Comparison of ENCODE assay signal across 8 mouse cellular contexts in genomic region chr11:72689115-72689514, GRCm38 (mm10). TPM values are rescaled to one million over a fixed set of nuclear protein-coding genes. Genes with fewer than 3 reads are reported as not detected.
DNase-seq lines count a peak whose midpoint lies in the region; ATAC-seq and TF ChIP-seq lines count a peak whose summit lies in the region.

No protein-coding gene starts in this region.

- no peak for TF ChIP-seq CTCF in layer of hippocampus, adult 2 months (conservative IDR thresholded peaks at IDR 0.05)

- no peaks in the 10 kb centered on the region for H3K9me3 ChIP-seq in erythroblast, embryonic 14.5 days (ENCODE audit: control insufficient read depth, low read length)
- no peaks in the 10 kb centered on the region for H3K9me3 ChIP-seq in limb, embryonic 14.5 days (ENCODE audit: control insufficient read depth, low read length)

- no peak for TF ChIP-seq POLR2A in limb, embryonic 14.5 days (IDR thresholded peaks at IDR 0.05; ENCODE audit: borderline replicate concordance, extremely low read depth, insufficient read depth, insufficient read length)

- peak overlapping the region; percentile 72 for H3K9ac ChIP-seq in limb, embryonic 14.5 days (ENCODE audit: low read depth, low read length, severe bottlenecking)

- peaks cover 84% of the 10 kb centered on the region for H3K4me1 ChIP-seq in erythroblast, embryonic 14.5 days (ENCODE audit: control insufficient read depth)
- H3K4me1 ChIP-seq in limb, embryonic 14.5 days (ENCODE audit: control insufficient read depth, insufficient read depth, low read length) = peaks cover 7% of the 10 kb centered on the region

- 71% methylated on average over 3 of the region's 3 CpGs for WGBS in limb, embryonic 14.5 days

- no peaks in the 10 kb centered on the region for H3K27me3 ChIP-seq in erythroblast, embryonic 14.5 days (ENCODE audit: control insufficient read depth)
- H3K27me3 ChIP-seq in limb, embryonic 14.5 days (ENCODE audit: control insufficient read depth, insufficient read depth, low read length) = no peaks in the 10 kb centered on the region

- peak overlapping the region; percentile 84 for H3K4me3 ChIP-seq in layer of hippocampus, adult 2 months
- peak overlapping the region; percentile 91 for H3K4me3 ChIP-seq in erythroblast, embryonic 14.5 days (replicated peaks)
- peak overlapping the region; percentile 59 for H3K4me3 ChIP-seq in limb, embryonic 14.5 days (replicated peaks; ENCODE audit: low read length)

- peak overlapping the region; percentile 72 for H3K4me2 ChIP-seq in limb, embryonic 14.5 days (replicated peaks; ENCODE audit: low read depth, low read length, severe bottlenecking)

- no peak for DNase-seq in layer of hippocampus, adult 2 months (ENCODE audit: low spot score in 2 of 2)
- DNase-seq in layer of hippocampus, adult 9-10 months (ENCODE audit: low spot score) = no peak
- no peak for DNase-seq in limb, embryonic 14.5 days (ENCODE audit: low spot score)
- peak; percentile 34 to 64 for DNase-seq in spleen, postnatal 10 days (ENCODE audit: low spot score in 2 of 2)
- no peak for DNase-seq in testis, postnatal 10 days (ENCODE audit: low spot score)
- DNase-seq in gastrocnemius, postnatal 10 days = no peak
- no peak for DNase-seq in adrenal gland, postnatal 14 days

- ATAC-seq in limb, embryonic 14.5 days (ENCODE audit: low FRiP score, low read depth) = no peak

- no peak overlapping the region for H3K27ac ChIP-seq in layer of hippocampus, adult 2 months
- no peak overlapping the region for H3K27ac ChIP-seq in limb, embryonic 14.5 days (replicated peaks; ENCODE audit: low read depth, low read length)

- H3K36me3 ChIP-seq in erythroblast, embryonic 14.5 days (ENCODE audit: control insufficient read depth) = peaks cover 42% of the 10 kb centered on the region
- peaks cover 16% of the 10 kb centered on the region; the same call in 1 of the 2 replicates for H3K36me3 ChIP-seq in limb, embryonic 14.5 days (ENCODE audit: control insufficient read depth, insufficient read depth, low read length)

RNA-seq across cellular contexts. Expression of gene Ankfy1, which starts 0.7 kb away (rescaled TPM):
- total RNA-seq in layer of hippocampus, adult 2 months (2021) = 10 to 100 TPM; 36.5 to 38.6 TPM
- 0.30 and 0.51 TPM in 2 replicates for polyA plus RNA-seq in erythroblast, embryonic 14.5 days (2012)
- polyA plus RNA-seq in limb, embryonic 14.5 days (2012; rRNA removed) = 33.4 and 36.4 TPM in 2 replicates
- polyA plus RNA-seq in limb, embryonic 14.5 days (2014; fragmentation: Nextera tagmentation; extraction: Ambion mirVana) = 29.0 and 33.1 TPM in 2 replicates
- total RNA-seq in gastrocnemius, postnatal 10 days (2021) = 10 to 100 TPM; 17.0 to 21.9 TPM
- total RNA-seq in adrenal gland, postnatal 14 days (2021) = 35.6 and 38.9 TPM in 2 replicates

Comparison
In these comparisons a context has a peak if more than half of its experiments do, and no peak if none do; other contexts are left out.
1. DNase-seq: peak in spleen, postnatal 10 days (2 of 2); none in layer of hippocampus, adult 2 months (0 of 2), layer of hippocampus, adult 9-10 months (single experiment), limb, embryonic 14.5 days (single experiment), testis, postnatal 10 days (single experiment), gastrocnemius, postnatal 10 days (single experiment) and adrenal gland, postnatal 14 days (single experiment).
2. Peak in every context shown above with its lines, with median percentiles within 50 percentile points of each other: H3K4me3 ChIP-seq.